Mouse (Mus musculus) heart, embryonic 16.5 days (tissue): ENCODE results near the gene Plekhh3. TPM values are rescaled to one million over a fixed set of nuclear protein-coding genes. Genes with fewer than 3 reads are reported as not detected.

Experiments
- ATAC-seq: fragments of 200-750 bp; cut with Nextera tagmentation; replicated peaks from 2 replicates; pipeline ENCODE4 v1.8.0; 2017; ENCODE audit warnings: moderate number of reproducible peaks; ENCODE audit not compliant: insufficient read depth, low FRiP score; ENCODE audit errors: extremely low read depth
- H3K27ac ChIP-seq: fragments of 300-500 bp; sonication (generic); 2 replicates; pipeline ENCODE4 v1.5.1; 2014; ENCODE audit warnings: mild to moderate bottlenecking, low read length, control low read depth, moderate library complexity
- H3K27me3 ChIP-seq: fragments of 300-500 bp; sonication (generic); 2 replicates; pipeline ENCODE4 v1.6.1; 2014; ENCODE audit warnings: low read length, mixed read lengths; ENCODE audit not compliant: control insufficient read depth, insufficient read depth
- H3K36me3 ChIP-seq: fragments of 300-500 bp; sonication (generic); 2 replicates; pipeline ENCODE4 v1.6.1; 2014; ENCODE audit not compliant: control insufficient read depth, insufficient read depth
- H3K4me1 ChIP-seq: fragments of 300-500 bp; sonication (generic); 2 replicates; pipeline ENCODE4 v1.6.1; 2014; ENCODE audit warnings: low read length, mixed read lengths; ENCODE audit not compliant: control insufficient read depth, insufficient read depth
- H3K4me2 ChIP-seq: fragments of 300-500 bp; sonication (generic); 2 replicates; pipeline ENCODE4 v1.6.1; 2014; ENCODE audit warnings: low read depth, mild to moderate bottlenecking, control low read depth, low read length
- H3K4me3 ChIP-seq: fragments of 300-500 bp; sonication (generic); 2 replicates; pipeline ENCODE4 v1.5.1; 2014; ENCODE audit warnings: mild to moderate bottlenecking, control low read depth, low read length
- H3K9ac ChIP-seq: fragments of 300-500 bp; sonication (generic); 2 replicates; pipeline ENCODE4 v1.6.1; 2014; ENCODE audit warnings: low read length, control low read depth
- H3K9me3 ChIP-seq: fragments of 300-500 bp; sonication (generic); replicated peaks from 2 replicates; pipeline ENCODE4 v1.6.1; 2016; ENCODE audit warnings: low read length; ENCODE audit not compliant: control insufficient read depth
- WGBS: fragments of 180-500 bp; shearing (Covaris S2); extraction: QIAGEN DNeasy Blood & Tissue Kit; methylation state at CpG from one replicate; pipeline ENCODE4 v1.1.7; 2014; 5-methylcytosine and 5-hydroxymethylcytosine counted together
- polyA plus RNA-seq: library from polyadenylated mRNA; unstranded; fragments of >200 nt; fragmentation: Nextera tagmentation; extraction: Ambion mirVana; gene quantifications from 2 replicates; pipeline ENCODE4 v1.2.1, GENCODE M21; 2015

The Plekhh3 gene
- polyA plus RNA-seq, 1 experiment from 2014 or later: 8.7 TPM

GRCm38 (mm10) chr11:101189495-101190180 is 18.5 kb upstream of the Plekhh3 start:
- no peaks in the 10 kb centered on the region for H3K36me3 ChIP-seq
- no peak overlapping the region; the same call in 1 of the 2 replicates for H3K4me2 ChIP-seq
- 16% methylated on average over 6 of the region's 6 CpGs for WGBS
- H3K9ac ChIP-seq: 0 out of 2 replicates have a peak overlapping the region, but pooled peaks have one; percentile 9
- H3K27me3 ChIP-seq: no peaks in the 10 kb centered on the region
- no peaks in the 10 kb centered on the region for H3K9me3 ChIP-seq
- no peak overlapping the region for H3K4me3 ChIP-seq
- peaks cover 38% of the 10 kb centered on the region for H3K4me1 ChIP-seq
- peak overlapping the region; percentile 72 for H3K27ac ChIP-seq
- peak; percentile 72 for ATAC-seq

DNA sequence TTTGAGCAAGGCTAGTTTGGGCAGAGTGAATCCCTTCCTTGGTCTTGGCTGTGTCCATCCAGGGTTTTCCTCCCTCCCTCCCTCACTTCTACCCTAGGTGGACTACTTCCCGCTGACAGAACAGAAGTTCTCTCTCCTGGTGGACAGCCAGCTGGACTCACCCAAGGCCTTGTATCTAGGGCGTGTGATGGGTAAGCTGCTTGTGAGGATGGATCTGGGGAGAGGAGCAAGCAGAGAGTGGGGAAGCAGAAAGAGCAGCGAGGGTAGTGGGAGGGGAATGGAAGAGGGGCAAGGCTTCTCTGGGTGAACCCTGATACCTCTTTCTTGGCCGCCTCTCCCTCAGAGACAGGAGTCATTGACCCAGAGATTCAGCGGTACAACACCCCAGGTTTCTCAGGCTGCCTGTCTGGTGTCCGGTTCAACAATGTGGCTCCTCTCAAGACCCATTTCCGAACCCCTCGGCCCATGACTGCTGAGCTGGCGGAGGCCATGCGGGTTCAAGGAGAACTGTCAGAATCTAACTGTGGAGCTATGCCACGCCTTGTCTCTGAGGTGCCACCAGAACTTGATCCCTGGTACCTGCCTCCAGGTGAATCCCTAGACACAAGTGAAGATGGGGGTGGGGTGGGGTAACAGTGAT is 17.1 kb upstream of the Plekhh3 start:
- Histone ChIP-seq H3K4me3 (no peak overlapping the region), H3K27ac (no peak overlapping the region), H3K36me3 (no peaks in the 10 kb centered on the region), H3K27me3 (no peaks in the 10 kb centered on the region), H3K4me2 (no peak overlapping the region), H3K4me1 (peaks cover 24% of the 10 kb centered on the region), H3K9ac (no peak overlapping the region), H3K9me3 (no peaks in the 10 kb centered on the region)
- no peak for ATAC-seq
- 80% methylated on average over 11 of the region's 11 CpGs for WGBS

DNA sequence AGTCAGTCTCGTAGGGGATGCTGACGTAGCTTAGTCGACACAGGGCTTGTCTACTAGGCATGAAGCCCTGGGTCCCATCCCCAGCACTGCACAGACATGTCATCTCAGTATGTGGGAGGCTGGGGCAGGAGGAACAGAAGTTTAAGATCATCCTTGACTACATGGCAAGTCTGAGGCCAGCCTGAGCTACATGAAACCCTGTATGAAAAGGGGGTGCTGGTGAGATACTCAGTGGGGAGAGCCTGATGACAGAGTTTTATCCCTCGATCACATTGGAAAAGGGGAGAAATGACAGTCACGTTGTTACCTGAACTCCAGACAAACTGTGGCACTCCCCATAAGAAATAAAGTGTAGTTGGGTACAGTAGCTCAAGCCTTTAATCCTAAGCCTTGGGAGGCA is 16.4 kb upstream of the Plekhh3 start:
- 89% methylated on average over 5 of the region's 5 CpGs for WGBS
- Histone ChIP-seq H3K4me1 (peaks cover 24% of the 10 kb centered on the region), H3K4me2 (no peak overlapping the region), H3K36me3 (no peaks in the 10 kb centered on the region), H3K9ac (no peak overlapping the region), H3K27me3 (no peaks in the 10 kb centered on the region), H3K9me3 (no peaks in the 10 kb centered on the region), H3K4me3 (no peak overlapping the region), H3K27ac (no peak overlapping the region)
- no peak for ATAC-seq

GRCm38 (mm10) chr11:101186526-101187247 is 15.5 kb upstream of the Plekhh3 start:
- peaks cover 23% of the 10 kb centered on the region for H3K4me1 ChIP-seq

GRCm38 (mm10) chr11:101185441-101185840 is 14.3 kb upstream of the Plekhh3 start:
- Histone ChIP-seq H3K27ac (no peak overlapping the region), H3K27me3 (no peaks in the 10 kb centered on the region)
- WGBS: 89% methylated on average over 4 of the region's 4 CpGs

More at GRCm38 (mm10) chr11:101186526-101187247, 15.5 kb upstream of the Plekhh3 start:
- WGBS: 81% methylated on average over 27 of the region's 27 CpGs
- Histone ChIP-seq H3K9ac (no peak overlapping the region), H3K4me3 (no peak overlapping the region), H3K27ac (no peak overlapping the region), H3K27me3 (no peaks in the 10 kb centered on the region), H3K36me3 (no peaks in the 10 kb centered on the region), H3K4me2 (no peak overlapping the region), H3K9me3 (no peaks in the 10 kb centered on the region)
- no peak for ATAC-seq

GRCm38 (mm10) chr11:101184984-101185383 is 13.8 kb upstream of the Plekhh3 start:
- no peak overlapping the region for H3K4me2 ChIP-seq
- H3K27me3 ChIP-seq: no peaks in the 10 kb centered on the region
- H3K36me3 ChIP-seq: no peaks in the 10 kb centered on the region
- no peak overlapping the region for H3K27ac ChIP-seq
- no peak overlapping the region for H3K4me3 ChIP-seq
- peaks cover 6% of the 10 kb centered on the region for H3K4me1 ChIP-seq
- no peak overlapping the region for H3K9ac ChIP-seq
- no peaks in the 10 kb centered on the region for H3K9me3 ChIP-seq
- WGBS: 88% methylated on average over 12 of the region's 12 CpGs
- no peak for ATAC-seq

More at GRCm38 (mm10) chr11:101185441-101185840, 14.3 kb upstream of the Plekhh3 start:
- no peak overlapping the region for H3K4me2 ChIP-seq
- H3K9ac ChIP-seq: no peak overlapping the region
- H3K4me1 ChIP-seq: peaks cover 11% of the 10 kb centered on the region
- ATAC-seq: no peak
- H3K4me3 ChIP-seq: no peak overlapping the region
- H3K36me3 ChIP-seq: no peaks in the 10 kb centered on the region
- H3K9me3 ChIP-seq: no peaks in the 10 kb centered on the region

- Histone ChIP-seq H3K27ac (no peak overlapping the region; the same call in 1 of the 2 replicates), H3K27me3 (peaks cover 2% of the 10 kb centered on the region; the same call in 1 of the 2 replicates), H3K4me3 (no peak overlapping the region), H3K4me1 (no peaks in the 10 kb centered on the region), H3K9ac (no peak overlapping the region), H3K36me3 (no peaks in the 10 kb centered on the region), H3K9me3 (no peaks in the 10 kb centered on the region), H3K4me2 (no peak overlapping the region)
- ATAC-seq: no peak
- 57% methylated on average over 14 of the region's 14 CpGs for WGBS
Observed at GRCm38 (mm10) chr11:101182771-101183517, 11.8 kb upstream of the Plekhh3 start.

- WGBS: 90% methylated on average over 11 of the region's 11 CpGs
- no peaks in the 10 kb centered on the region for H3K9me3 ChIP-seq
- H3K27me3 ChIP-seq: peaks cover 2% of the 10 kb centered on the region; the same call in 1 of the 2 replicates
- H3K36me3 ChIP-seq: no peaks in the 10 kb centered on the region
- no peak overlapping the region for H3K4me2 ChIP-seq
- no peak overlapping the region for H3K4me3 ChIP-seq
- H3K4me1 ChIP-seq: no peaks in the 10 kb centered on the region
- H3K27ac ChIP-seq: no peak overlapping the region
- H3K9ac ChIP-seq: no peak overlapping the region
- ATAC-seq: no peak
Observed at GRCm38 (mm10) chr11:101181961-101182360, 10.8 kb upstream of the Plekhh3 start.
